Mouse (Mus musculus) testis, postnatal 14 days (tissue): ENCODE measurements at regions not wholly inside any gene's neighbourhood (a gene's known extent, or its start where the extent isn't known, plus 50 kb on each side); places are given as distances from the start of the nearest gene placed in this dataset.

ENCODE experiments used
- DNase-seq: peaks from one replicate; pipeline ENCODE4 v3.0.0; 2021; ENCODE audit warnings: low spot score

- no peak for DNase-seq
These were observed 313.3 kb downstream of the Glrx3 start for GRCm38 (mm10) chr7:137750741-137751140.

- no peak for DNase-seq
These were observed 313.9 kb downstream of the Glrx3 start for GRCm38 (mm10) chr7:137751151-137751859.

- DNase-seq = no peak
These were observed 328.5 kb downstream of the Glrx3 start for GRCm38 (mm10) chr7:137765961-137766360.

GRCm38 (mm10) chr7:137766721-137767120 is 329.3 kb downstream of the Glrx3 start:
- DNase-seq = no peak

DNA sequence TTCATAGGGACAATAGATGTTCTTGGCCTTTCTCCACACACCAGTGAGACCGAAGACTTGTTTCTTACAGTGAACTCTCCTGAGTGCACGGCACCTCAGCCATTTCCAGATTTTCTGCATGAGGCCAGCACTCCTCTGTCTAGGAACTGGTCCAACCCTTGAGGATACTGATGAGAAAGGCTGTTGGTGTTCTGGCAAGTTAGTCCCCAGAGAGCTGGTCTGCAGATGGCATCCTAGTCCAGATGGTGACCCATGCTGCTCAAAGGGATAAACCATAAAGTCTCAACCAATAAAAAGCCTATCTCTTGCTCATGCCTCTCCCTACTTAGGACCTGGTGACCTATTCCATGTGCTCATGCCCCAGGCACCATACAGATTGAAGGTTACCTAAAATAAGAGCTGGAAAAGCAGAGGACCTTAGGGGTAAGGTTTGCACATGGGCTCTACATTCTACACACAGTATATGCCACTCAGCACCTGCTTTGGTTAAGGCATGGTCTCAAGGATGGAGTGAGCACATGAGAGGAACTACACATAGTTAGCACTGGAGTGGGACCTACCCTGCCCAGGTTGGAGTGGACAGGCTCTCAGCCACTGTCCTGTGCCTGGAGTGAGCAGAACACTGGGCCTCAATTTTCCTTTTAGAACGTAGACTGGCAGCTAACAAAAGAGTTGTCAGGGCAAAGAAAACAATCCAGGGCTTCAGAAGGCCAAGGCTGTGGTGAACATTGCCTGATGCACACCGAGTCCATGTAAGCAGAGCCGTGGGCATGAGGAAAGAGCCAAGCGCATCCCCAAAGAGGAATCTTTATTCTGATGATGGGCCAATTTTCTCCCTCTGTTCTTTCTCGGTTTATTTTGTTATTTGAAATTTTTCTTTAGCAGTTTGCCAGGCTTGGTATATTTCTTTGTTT is 335.9 kb downstream of the Glrx3 start:
- DNase-seq = no peak

GRCm38 (mm10) chr7:137773965-137774310 is 336.5 kb downstream of the Glrx3 start:
- DNase-seq = no peak

- no peak for DNase-seq
These were observed 346.5 kb downstream of the Glrx3 start for GRCm38 (mm10) chr7:137783954-137784353.

- no peak for DNase-seq
These were observed 367.9 kb downstream of the Glrx3 start for GRCm38 (mm10) chr7:137805361-137805760.

- no peak for DNase-seq
These were observed 375.4 kb downstream of the Glrx3 start for GRCm38 (mm10) chr7:137812839-137813238.

- no peak for DNase-seq
These were observed 403.1 kb downstream of the Glrx3 start for GRCm38 (mm10) chr7:137840520-137840919.

DNA sequence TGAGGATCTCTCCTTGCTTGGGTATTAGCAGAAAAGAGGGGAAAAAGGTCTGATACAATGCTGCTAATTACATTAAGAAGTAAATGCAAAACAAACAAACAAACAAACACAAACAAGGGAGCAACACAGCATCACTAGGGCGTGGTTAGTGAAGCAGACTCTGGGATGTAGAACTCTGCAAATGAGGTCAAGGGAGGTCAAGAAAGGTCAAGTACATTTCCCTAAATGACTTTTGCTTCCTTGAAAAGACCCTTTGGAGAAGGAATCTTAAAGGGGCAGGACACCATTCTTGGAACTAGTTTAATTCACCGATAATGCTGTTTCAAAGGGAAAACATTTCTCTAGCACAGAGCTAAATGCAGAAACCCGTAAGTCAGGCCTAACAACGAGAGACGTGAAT is 403.6 kb downstream of the Glrx3 start:
- DNase-seq = no peak

- DNase-seq = no peak
These were observed 404.2 kb downstream of the Glrx3 start for GRCm38 (mm10) chr7:137841456-137842100.

DNA sequence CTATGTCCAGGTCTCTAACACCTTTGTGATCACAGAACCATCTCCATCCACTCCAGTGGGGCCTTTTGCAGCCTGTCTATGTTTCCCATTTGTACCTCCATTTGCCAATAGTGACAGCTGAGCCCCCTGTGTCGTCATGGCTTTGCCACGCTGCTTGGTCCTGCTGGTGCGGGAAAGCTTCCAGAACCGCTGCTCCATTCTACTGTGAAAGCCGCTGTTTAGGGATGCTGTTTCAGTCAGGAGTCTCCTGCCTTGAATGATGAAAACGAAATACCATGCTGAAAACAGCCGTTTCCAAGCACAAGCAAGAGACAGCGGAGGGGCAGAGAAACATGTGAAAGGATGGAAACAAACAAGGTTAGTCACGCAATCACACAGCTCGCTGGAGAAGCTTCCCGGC is 410.4 kb downstream of the Glrx3 start:
- no peak for DNase-seq

GRCm38 (mm10) chr7:137851061-137851460 is 413.6 kb downstream of the Glrx3 start:
- no peak for DNase-seq

- no peak for DNase-seq
These were observed 422.3 kb downstream of the Glrx3 start for GRCm38 (mm10) chr7:137859681-137860080.

- no peak for DNase-seq
These were observed 423.1 kb downstream of the Glrx3 start for GRCm38 (mm10) chr7:137860520-137860919.

DNA sequence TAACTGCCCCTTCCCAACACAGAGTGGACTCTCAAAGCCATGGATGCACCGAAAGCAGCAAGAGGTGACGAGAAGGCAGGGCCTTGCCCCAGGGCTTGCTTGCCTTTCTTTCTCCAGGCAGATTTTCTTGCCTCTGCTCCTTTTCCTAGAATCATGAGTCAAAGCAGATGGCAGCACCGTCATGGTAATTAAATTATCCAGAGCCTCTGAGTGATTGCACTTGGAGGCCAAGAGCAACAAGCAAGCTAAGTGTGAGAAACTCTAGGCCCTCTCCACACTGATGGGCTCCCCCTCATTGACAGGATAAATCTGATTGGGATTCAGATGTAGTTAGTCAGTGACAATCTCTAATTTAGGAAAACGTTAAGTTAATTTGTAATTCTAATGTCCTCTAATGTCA is 427.5 kb downstream of the Glrx3 start:
- no peak for DNase-seq

GRCm38 (mm10) chr7:137865457-137865856 is 428.0 kb downstream of the Glrx3 start:
- no peak for DNase-seq

DNA sequence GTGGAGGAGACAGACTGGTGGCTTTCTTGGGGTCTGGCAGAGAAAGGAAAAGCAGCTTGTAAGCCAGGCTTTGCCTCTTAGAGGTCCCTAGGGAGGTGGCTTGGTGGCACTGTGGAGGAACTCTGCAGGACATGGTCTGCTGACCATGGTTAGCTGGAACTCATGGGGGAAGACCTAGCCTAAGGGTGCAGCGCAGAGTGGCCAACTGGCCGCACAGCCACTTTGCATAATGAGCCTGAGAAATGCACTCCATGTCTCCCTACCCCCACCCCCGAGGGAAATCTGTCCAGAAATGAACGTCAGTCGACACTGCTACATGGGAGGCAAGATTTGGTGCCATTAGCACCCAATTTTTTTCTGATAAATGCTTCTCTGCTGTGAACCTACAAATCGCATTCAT is 429.5 kb downstream of the Glrx3 start:
- no peak for DNase-seq

- no peak for DNase-seq
These were observed 431.1 kb downstream of the Glrx3 start for GRCm38 (mm10) chr7:137868501-137868900.

DNA sequence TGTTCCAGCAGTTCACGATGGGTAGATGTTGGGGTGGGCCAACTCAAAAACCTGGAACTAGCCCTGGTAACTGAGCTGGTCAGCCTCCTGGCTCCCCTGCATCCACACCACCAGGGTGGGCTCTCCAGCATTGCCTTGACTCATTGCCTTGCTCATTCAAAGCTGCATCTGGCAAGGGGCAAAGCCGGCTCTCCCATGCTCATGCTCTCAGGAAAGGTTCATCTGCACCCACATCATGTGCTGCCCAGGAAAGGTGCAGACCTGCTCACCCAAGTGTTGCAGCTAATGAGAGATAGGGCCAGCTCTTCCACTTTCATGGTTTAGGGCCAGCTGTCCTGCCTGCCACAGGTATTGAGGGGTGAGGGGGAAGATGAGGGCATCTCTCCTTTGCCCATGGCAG is 437.9 kb downstream of the Glrx3 start:
- no peak for DNase-seq

DNA sequence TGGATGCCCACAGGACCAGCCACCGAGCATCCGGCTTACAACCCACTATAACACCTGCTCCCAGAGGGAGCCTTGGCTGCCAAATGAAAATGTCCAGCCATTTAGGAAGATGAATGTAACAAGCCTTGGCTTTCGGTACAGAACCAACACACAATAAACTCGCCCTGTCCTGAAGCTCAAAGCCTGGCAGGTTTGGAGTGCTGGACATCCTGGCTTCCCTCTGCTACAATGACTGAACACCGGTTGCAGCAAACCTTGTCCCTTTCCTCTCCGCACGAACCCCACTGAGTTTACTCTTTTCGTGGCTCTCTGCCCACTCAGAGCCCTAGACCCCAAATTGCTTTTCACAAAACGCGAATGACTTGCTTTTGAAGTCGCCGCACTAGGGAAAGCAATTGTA is 441.9 kb downstream of the Glrx3 start:
- DNase-seq = no peak

DNA sequence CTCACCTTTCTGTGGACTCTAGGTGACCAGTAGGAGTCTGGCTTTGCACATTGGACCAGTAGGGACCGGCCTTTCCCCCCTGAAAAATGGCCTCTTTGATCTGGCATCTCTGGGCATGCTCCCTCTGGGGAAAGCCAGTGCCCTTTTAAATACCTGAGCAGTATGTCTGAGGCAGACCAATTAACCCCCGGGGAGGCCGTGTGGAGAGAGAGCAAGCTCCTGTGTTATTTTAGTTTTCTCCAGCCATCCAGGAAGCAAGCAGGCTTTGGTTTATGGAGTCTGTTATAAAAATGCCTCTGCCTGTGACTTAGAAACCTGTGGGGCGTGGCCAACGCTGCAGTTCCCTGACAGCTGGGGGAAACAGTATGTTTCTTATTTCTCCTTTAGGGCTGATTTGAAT is 445.5 kb downstream of the Glrx3 start:
- no peak for DNase-seq
